In the genomic region with DNA sequence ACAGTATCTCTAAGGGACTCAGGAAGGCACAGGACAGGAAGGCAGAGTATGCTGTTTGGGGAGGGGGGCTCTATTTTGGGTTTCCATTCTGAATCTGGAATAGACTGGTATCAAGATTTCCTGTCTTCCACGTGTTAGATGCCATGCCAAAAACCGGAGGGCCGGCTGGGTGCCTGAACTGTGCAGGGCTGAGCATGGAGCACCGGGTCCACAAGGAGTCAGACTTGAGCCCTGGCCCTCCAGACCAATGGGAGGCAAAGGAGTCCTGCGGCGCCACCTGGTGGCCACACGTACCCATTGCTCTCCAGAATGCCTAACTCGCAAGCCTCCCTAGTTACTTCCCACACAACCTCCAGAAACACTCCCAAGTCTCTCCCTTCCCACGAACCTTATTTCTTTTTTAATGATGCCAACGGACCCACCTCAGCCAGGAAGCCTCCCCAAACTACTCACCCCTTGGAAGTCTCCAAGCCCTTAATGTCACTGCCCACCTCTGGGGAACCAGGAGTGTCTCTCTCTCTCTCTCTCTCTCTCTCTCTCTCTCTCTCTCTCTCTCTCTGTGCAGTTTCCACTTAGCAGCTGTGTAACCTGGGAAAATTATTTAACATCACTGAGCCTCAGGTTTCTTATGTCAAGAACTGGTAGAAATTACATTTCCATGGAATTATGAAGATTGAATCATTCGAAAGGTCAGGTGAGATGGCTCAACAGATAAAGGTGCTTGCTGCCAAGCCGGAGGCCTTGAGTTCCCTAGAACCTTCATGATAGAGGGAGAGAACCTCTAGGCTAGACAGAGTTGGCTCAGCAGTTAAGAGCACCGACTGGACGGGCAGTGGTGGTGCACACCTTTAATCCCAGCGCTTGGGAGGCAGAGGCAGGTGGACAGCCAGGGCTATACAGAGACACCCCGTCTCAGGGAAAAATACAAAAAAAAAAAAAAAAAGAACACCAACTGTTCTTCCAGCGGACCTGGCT, we compare ENCODE assay signal across 8 mouse cellular contexts. TPM values are rescaled to one million over a fixed set of nuclear protein-coding genes. Genes with fewer than 3 reads are reported as not detected.
DNase-seq lines count a peak whose midpoint lies in the region; ATAC-seq and TF ChIP-seq lines count a peak whose summit lies in the region.

No protein-coding gene starts in this region.

- in situ Hi-C loops in Patski (cut with MboI; ENCODE audit: low pct_unique_long_range_greater_than_20kb) = no loop called here

- peak; percentile 81 for DNase-seq in Patski (ENCODE audit: low read depth, low spot score)
- peak; percentile 91 to 94 for DNase-seq in cerebellum, postnatal 14 days
- DNase-seq in frontal cortex, postnatal 36 days (ENCODE audit: low spot score in 2 of 2) = peak; percentile 68 to 80
- DNase-seq in left cerebral cortex, adult 2 months (ENCODE audit: extremely low spot score in 1 of 2, low spot score in 2 of 2) = peak; percentile 74 to 78
- DNase-seq in right cerebral cortex, adult 2 months (ENCODE audit: low spot score in 2 of 2) = peak; percentile 79 to 80
- peak; percentile 47 for DNase-seq in urinary bladder, postnatal 10 days (ENCODE audit: low spot score)

- peaks cover 53% of the 10 kb centered on the region for H3K4me1 ChIP-seq in hindbrain, embryonic 15.5 days (replicated peaks)
- peaks cover 76% of the 10 kb centered on the region for H3K4me1 ChIP-seq in megakaryocyte, embryonic 14.5 days

- no peak for TF ChIP-seq CTCF in Patski (IDR thresholded peaks at IDR 0.05)
- TF ChIP-seq CTCF in left cerebral cortex, adult 2 months (IDR thresholded peaks at IDR 0.05) = peak; percentile 99

- H3K9me3 ChIP-seq in hindbrain, embryonic 15.5 days = no peaks in the 10 kb centered on the region
- H3K9me3 ChIP-seq in megakaryocyte, embryonic 14.5 days = no peaks in the 10 kb centered on the region

- POLR2A ChIA-PET in Patski (lab: Charles Lee) = interaction anchor here (0.7 to 3.4 kb wide), 6 partner anchors 23 to 118 kb away, joined by 3 to 13 read pairs (median 6); no protein-coding TSS in a partner anchor

- intact Hi-C loops in left cerebral cortex, adult 2 months (cut with DNase I) = loop anchor here (5.0 kb wide), 1 partner anchor 119 kb away; no protein-coding TSS in a partner anchor

- no peak overlapping the region for H3K9ac ChIP-seq in hindbrain, embryonic 15.5 days

- peak; percentile 60 for ATAC-seq in Patski
- peak; percentile 67 for ATAC-seq in hindbrain, embryonic 15.5 days (ENCODE audit: low FRiP score, low read depth)

- no peaks in the 10 kb centered on the region for H3K36me3 ChIP-seq in hindbrain, embryonic 15.5 days
- H3K36me3 ChIP-seq in megakaryocyte, embryonic 14.5 days (replicated peaks; ENCODE audit: low read length) = peaks cover 28% of the 10 kb centered on the region

- H3K27me3 ChIP-seq in Patski = no peaks in the 10 kb centered on the region
- no peaks in the 10 kb centered on the region for H3K27me3 ChIP-seq in hindbrain, embryonic 15.5 days
- peaks cover 58% of the 10 kb centered on the region for H3K27me3 ChIP-seq in megakaryocyte, embryonic 14.5 days (replicated peaks)

- no peak overlapping the region for H3K4me3 ChIP-seq in hindbrain, embryonic 15.5 days
- no peak overlapping the region for H3K4me3 ChIP-seq in left cerebral cortex, adult 2 months
- H3K4me3 ChIP-seq in megakaryocyte, embryonic 14.5 days (replicated peaks) = peak overlapping the region; percentile 11

- peak overlapping the region; percentile 40 for H3K4me2 ChIP-seq in hindbrain, embryonic 15.5 days

- H3K27ac ChIP-seq in hindbrain, embryonic 15.5 days (replicated peaks) = 0 out of 2 replicates have a peak overlapping the region, but pooled peaks have one; percentile 27
- no peak overlapping the region for H3K27ac ChIP-seq in left cerebral cortex, adult 2 months

- 33% methylated on average over 17 of the region's 17 CpGs for WGBS in hindbrain, embryonic 15.5 days

- CTCF ChIA-PET in Patski (lab: Charles Lee) = interaction anchor here (0.6 to 23.7 kb wide), 7 partner anchors 10 to 120 kb away, joined by 3 to 484 read pairs (median 5); no protein-coding TSS in a partner anchor

RNA-seq across cellular contexts. Expression of a gene that starts 5.8 kb away (rescaled TPM):
- 42.6 TPM for polyA plus RNA-seq in Patski (2021)
- 26.4 and 28.6 TPM in 2 replicates for polyA plus RNA-seq in hindbrain, embryonic 15.5 days (2015; fragmentation: Nextera tagmentation; extraction: Ambion mirVana)
- total RNA-seq in left cerebral cortex, adult 2 months (2021) = 1 to 10 TPM; 3.2 TPM
- polyA plus RNA-seq in megakaryocyte, embryonic 14.5 days (2012; ENCODE audit: insufficient read depth, low replicate concordance) = 0.83 and 1.6 TPM in 2 replicates

RNA-seq across cellular contexts. Expression of a gene that starts 16.7 kb away (rescaled TPM):
- polyA plus RNA-seq in Patski (2021) = 401 TPM
- 52.2 and 53.4 TPM in 2 replicates for polyA plus RNA-seq in hindbrain, embryonic 15.5 days (2015; fragmentation: Nextera tagmentation; extraction: Ambion mirVana)
- 10 to 100 TPM; 59.3 to 61.7 TPM for total RNA-seq in left cerebral cortex, adult 2 months (2021)
- polyA plus RNA-seq in megakaryocyte, embryonic 14.5 days (2012; ENCODE audit: insufficient read depth, low replicate concordance) = 607 and 1,158 TPM in 2 replicates

RNA-seq across cellular contexts. Expression of a gene that starts 21.7 kb away (rescaled TPM):
- polyA plus RNA-seq in Patski (2021) = 0.41 TPM
- polyA plus RNA-seq in hindbrain, embryonic 15.5 days (2015; fragmentation: Nextera tagmentation; extraction: Ambion mirVana) = 0.23 TPM in 1 of 2 replicates, not detected in the other
- total RNA-seq in left cerebral cortex, adult 2 months (2021) = not detected
- 0.51 TPM in 1 of 2 replicates, not detected in the other for polyA plus RNA-seq in megakaryocyte, embryonic 14.5 days (2012; ENCODE audit: insufficient read depth, low replicate concordance)

RNA-seq across cellular contexts. Expression of a gene that starts 26.4 kb away (rescaled TPM):
- 264 TPM for polyA plus RNA-seq in Patski (2021)
- polyA plus RNA-seq in hindbrain, embryonic 15.5 days (2015; fragmentation: Nextera tagmentation; extraction: Ambion mirVana) = 201 and 205 TPM in 2 replicates
- total RNA-seq in left cerebral cortex, adult 2 months (2021) = 10 to 100 TPM; 98.3 to 99.1 TPM
- polyA plus RNA-seq in megakaryocyte, embryonic 14.5 days (2012; ENCODE audit: insufficient read depth, low replicate concordance) = 18.1 and 152 TPM in 2 replicates

RNA-seq across cellular contexts. Expression of a gene that starts 27.1 kb away (rescaled TPM):
- 143 TPM for polyA plus RNA-seq in Patski (2021)
- 43.6 and 47.7 TPM in 2 replicates for polyA plus RNA-seq in hindbrain, embryonic 15.5 days (2015; fragmentation: Nextera tagmentation; extraction: Ambion mirVana)
- 100 to 1,000 TPM; 137 to 148 TPM for total RNA-seq in left cerebral cortex, adult 2 months (2021)
- polyA plus RNA-seq in megakaryocyte, embryonic 14.5 days (2012; ENCODE audit: insufficient read depth, low replicate concordance) = 26.1 and 51.5 TPM in 2 replicates

Comparison
In these comparisons a context has a peak if more than half of its experiments do, and no peak if none do; other contexts are left out.
1. RNA of a gene that starts 5.8 kb away (polyA plus RNA-seq): 42.6 TPM in Patski (single experiment) and 26.4 to 28.6 TPM in hindbrain, embryonic 15.5 days; 0.83 to 1.6 TPM in megakaryocyte, embryonic 14.5 days; every median in the first group is over 10 times any median in the second.
2. Peak in every context shown above with its lines, with median percentiles within 50 percentile points of each other: DNase-seq.